Mouse (Mus musculus): ENCODE measurements at regions not wholly inside any gene's neighbourhood (a gene's known extent, or its start where the extent isn't known, plus 50 kb on each side); places are given as distances from the start of the nearest gene placed in this dataset.

- no peaks in the 10 kb centered on the region for H3K27me3 ChIP-seq (ENCODE audit: control insufficient read depth, insufficient read depth, low read length)
- DNase-seq (ENCODE audit: low spot score): no peak
Measured at GRCm38 (mm10) chr5:96940170-96941086, 57.1 kb upstream of the Bmp2k start.

GRCm38 (mm10) chr5:96941087-96941468 lies 56.4 kb upstream of the Bmp2k start:
- no peak overlapping the region for H3K9ac ChIP-seq (ENCODE audit: low read depth, low read length, severe bottlenecking)
- H3K4me3 ChIP-seq (replicated peaks; ENCODE audit: low read length): no peak overlapping the region
- TF ChIP-seq POLR2A (IDR thresholded peaks at IDR 0.05; ENCODE audit: borderline replicate concordance, extremely low read depth, insufficient read depth, insufficient read length): no peak
- H3K27ac ChIP-seq (replicated peaks; ENCODE audit: low read depth, low read length): no peak overlapping the region
- H3K27me3 ChIP-seq (ENCODE audit: control insufficient read depth, insufficient read depth, low read length): no peaks in the 10 kb centered on the region
- no peaks in the 10 kb centered on the region for H3K4me1 ChIP-seq (ENCODE audit: control insufficient read depth, insufficient read depth, low read length)
- H3K36me3 ChIP-seq (ENCODE audit: control insufficient read depth, insufficient read depth, low read length): no peaks in the 10 kb centered on the region
- no peak overlapping the region for H3K4me2 ChIP-seq (replicated peaks; ENCODE audit: low read depth, low read length, severe bottlenecking)
- H3K9me3 ChIP-seq (ENCODE audit: control insufficient read depth, low read length): no peaks in the 10 kb centered on the region
- 41% methylated on average over 7 of the region's 7 CpGs for WGBS
- DNase-seq (ENCODE audit: low spot score) (no peak), ATAC-seq (ENCODE audit: low FRiP score, low read depth) (no peak)

More at GRCm38 (mm10) chr5:96940170-96941086, 57.1 kb upstream of the Bmp2k start:
- Histone ChIP-seq H3K4me1 (ENCODE audit: control insufficient read depth, insufficient read depth, low read length) (no peaks in the 10 kb centered on the region), H3K9me3 (ENCODE audit: control insufficient read depth, low read length) (no peaks in the 10 kb centered on the region), H3K27ac (replicated peaks; ENCODE audit: low read depth, low read length) (no peak overlapping the region), H3K4me3 (replicated peaks; ENCODE audit: low read length) (no peak overlapping the region), H3K36me3 (ENCODE audit: control insufficient read depth, insufficient read depth, low read length) (no peaks in the 10 kb centered on the region), H3K9ac (ENCODE audit: low read depth, low read length, severe bottlenecking) (no peak overlapping the region), H3K4me2 (replicated peaks; ENCODE audit: low read depth, low read length, severe bottlenecking) (no peak overlapping the region)
- no peak for TF ChIP-seq POLR2A (IDR thresholded peaks at IDR 0.05; ENCODE audit: borderline replicate concordance, extremely low read depth, insufficient read depth, insufficient read length)
- 77% methylated on average over 12 of the region's 12 CpGs for WGBS
- ATAC-seq (ENCODE audit: low FRiP score, low read depth): no peak

DNA sequence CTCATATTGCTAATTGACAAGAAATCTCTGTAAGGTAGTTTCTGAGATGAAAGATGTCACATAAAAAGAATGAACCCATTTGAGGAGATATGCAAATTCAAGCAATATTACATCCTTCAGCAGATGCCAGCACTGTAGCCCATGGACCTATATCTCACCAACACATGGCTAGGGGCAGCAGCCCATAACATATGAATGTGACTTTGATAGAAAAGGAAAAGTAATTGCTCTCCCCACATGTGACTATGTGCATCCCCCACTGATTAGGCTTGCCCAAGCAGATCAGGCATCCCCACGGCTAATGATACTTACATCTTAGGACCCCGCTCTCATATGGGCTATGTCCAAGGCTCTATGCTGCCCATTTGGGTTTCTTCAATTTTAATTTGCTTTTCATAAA lies 56.0 kb upstream of the Bmp2k start:
- 76% methylated on average over 2 of the region's 2 CpGs for WGBS
- ATAC-seq (ENCODE audit: low FRiP score, low read depth) (no peak), DNase-seq (ENCODE audit: low spot score) (no peak)
- H3K4me1 ChIP-seq (ENCODE audit: control insufficient read depth, insufficient read depth, low read length): no peaks in the 10 kb centered on the region
- H3K9me3 ChIP-seq (ENCODE audit: control insufficient read depth, low read length): no peaks in the 10 kb centered on the region
- TF ChIP-seq POLR2A (IDR thresholded peaks at IDR 0.05; ENCODE audit: borderline replicate concordance, extremely low read depth, insufficient read depth, insufficient read length): no peak
- no peak overlapping the region for H3K4me3 ChIP-seq (replicated peaks; ENCODE audit: low read length)
- no peak overlapping the region for H3K4me2 ChIP-seq (replicated peaks; ENCODE audit: low read depth, low read length, severe bottlenecking)
- H3K27me3 ChIP-seq (ENCODE audit: control insufficient read depth, insufficient read depth, low read length): no peaks in the 10 kb centered on the region
- H3K9ac ChIP-seq (ENCODE audit: low read depth, low read length, severe bottlenecking): no peak overlapping the region
- no peaks in the 10 kb centered on the region for H3K36me3 ChIP-seq (ENCODE audit: control insufficient read depth, insufficient read depth, low read length)
- no peak overlapping the region for H3K27ac ChIP-seq (replicated peaks; ENCODE audit: low read depth, low read length)
